Mouse (Mus musculus) intestine, embryonic 14.5 days (tissue): ENCODE measurements at regions not wholly inside any gene's neighbourhood (a gene's known extent, or its start where the extent isn't known, plus 50 kb on each side); places are given as distances from the start of the nearest gene placed in this dataset.

ENCODE experiments used
- ATAC-seq: fragments of 200-750 bp; cut with Nextera tagmentation; replicated peaks from 2 replicates; pipeline ENCODE4 v1.8.0; 2017; ENCODE audit warnings: low read depth, moderate number of reproducible peaks, moderate TSS enrichment, moderate library complexity; ENCODE audit not compliant: low FRiP score, low TSS enrichment
- DNase-seq: peaks from one replicate; pipeline ENCODE4 v3.0.0-alpha.2; 2018; ENCODE audit warnings: low spot score
- H3K27ac ChIP-seq: fragments of 300-500 bp; sonication (generic); 2 replicates; pipeline ENCODE4 v1.5.1; 2014; ENCODE audit warnings: low read depth, mild to moderate bottlenecking, control low read depth
- H3K27me3 ChIP-seq: fragments of 300-500 bp; sonication (generic); replicated peaks from 2 replicates; pipeline ENCODE4 v1.6.1; 2014; ENCODE audit warnings: low read length, control low read depth; ENCODE audit not compliant: control insufficient read depth, insufficient read depth
- H3K36me3 ChIP-seq: fragments of 300-500 bp; sonication (generic); 2 replicates; pipeline ENCODE4 v1.6.1; 2014; ENCODE audit warnings: low read length, control low read depth; ENCODE audit not compliant: control insufficient read depth, insufficient read depth
- H3K4me1 ChIP-seq: fragments of 300-500 bp; sonication (generic); replicated peaks from 2 replicates; pipeline ENCODE4 v1.6.1; 2014; ENCODE audit warnings: low read length, control low read depth, mixed read lengths; ENCODE audit not compliant: control insufficient read depth, insufficient read depth
- H3K4me2 ChIP-seq: fragments of 300-500 bp; sonication (generic); 2 replicates; pipeline ENCODE4 v1.6.1; 2014; ENCODE audit warnings: low read length
- H3K4me3 ChIP-seq: fragments of 300-500 bp; sonication (generic); 2 replicates; pipeline ENCODE4 v1.5.1; 2014; ENCODE audit warnings: low read depth, low read length, control low read depth, mixed read lengths
- H3K9ac ChIP-seq: fragments of 300-500 bp; sonication (generic); 2 replicates; pipeline ENCODE4 v1.6.1; 2014; ENCODE audit warnings: mild to moderate bottlenecking, low read length
- H3K9me3 ChIP-seq: fragments of 300-500 bp; sonication (generic); 2 replicates; pipeline ENCODE4 v1.6.1; 2016; ENCODE audit warnings: low read length, control low read depth; ENCODE audit not compliant: control insufficient read depth
- WGBS: fragments of 180-500 bp; shearing (Covaris S2); extraction: QIAGEN DNeasy Blood & Tissue Kit; methylation state at CpG from one replicate; pipeline ENCODE4 v1.1.7; 2014; 5-methylcytosine and 5-hydroxymethylcytosine counted together

DNA sequence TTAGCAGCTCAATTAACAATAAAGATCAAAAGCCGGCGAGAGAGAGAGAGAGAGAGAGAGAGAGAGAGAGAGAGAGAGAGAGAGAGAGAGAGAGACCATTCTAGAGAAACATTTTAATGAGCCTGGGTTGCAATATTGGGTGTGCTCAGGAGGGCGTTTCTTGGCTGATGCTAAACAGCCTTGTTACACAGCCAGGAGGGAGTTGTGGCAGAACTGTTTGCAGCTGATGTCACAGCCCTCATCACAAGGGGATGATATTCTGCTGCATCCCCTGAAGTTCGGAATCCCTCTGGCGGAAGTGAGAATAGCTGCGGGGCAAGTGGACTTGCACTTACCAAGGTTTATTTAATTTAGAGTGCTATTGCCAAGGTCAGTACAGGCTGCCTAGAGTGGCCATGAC, 100.7 kb upstream of the Fbxo11 start:
- no peak overlapping the region for H3K27ac ChIP-seq
- H3K4me3 ChIP-seq = no peak overlapping the region
- H3K36me3 ChIP-seq = no peaks in the 10 kb centered on the region
- ATAC-seq = no peak
- H3K27me3 ChIP-seq = no peaks in the 10 kb centered on the region
- DNase-seq = no peak
- no peak overlapping the region for H3K4me2 ChIP-seq
- no peak overlapping the region for H3K9ac ChIP-seq
- 85% methylated on average over 6 of the region's 6 CpGs for WGBS
- no peaks in the 10 kb centered on the region for H3K9me3 ChIP-seq
- no peaks in the 10 kb centered on the region for H3K4me1 ChIP-seq

DNA sequence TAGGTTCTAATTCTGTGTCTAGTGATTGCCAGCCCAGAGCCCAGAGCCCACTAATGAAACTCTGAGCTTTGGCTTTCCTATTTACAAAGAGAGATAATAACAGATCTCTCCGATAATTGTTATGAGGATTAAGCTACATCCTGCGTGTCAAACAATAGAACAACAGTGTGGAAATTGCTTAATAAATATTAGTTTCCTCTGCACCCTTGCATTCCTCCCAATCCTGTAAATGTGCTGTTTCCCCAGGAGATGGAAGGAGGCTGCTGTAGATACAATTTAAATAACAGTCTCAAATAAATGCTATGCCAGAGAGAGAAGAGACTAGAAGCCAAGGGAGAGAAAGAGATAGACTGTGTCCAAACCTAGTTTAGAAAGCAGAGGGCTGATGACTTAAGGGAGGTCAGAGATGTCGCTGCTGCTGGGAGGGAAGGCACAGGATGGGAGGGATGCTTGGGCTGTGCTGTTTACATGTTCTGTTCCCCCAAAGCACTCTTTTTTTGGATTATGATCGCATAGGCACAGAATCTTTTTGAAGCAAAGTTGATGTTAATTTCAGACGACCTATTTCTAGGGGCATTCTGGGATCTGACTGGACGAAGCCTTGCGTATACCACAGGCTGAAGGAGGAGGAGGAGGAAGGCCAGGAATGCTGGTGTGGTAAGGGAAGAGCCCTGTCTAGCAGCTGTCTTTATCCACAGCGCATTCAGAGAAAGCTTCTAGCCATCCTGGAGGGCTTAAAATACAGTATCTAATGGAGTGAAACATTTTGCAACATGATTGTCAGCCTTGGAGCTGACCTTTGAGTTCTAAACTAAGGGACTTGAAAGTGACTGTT, 103.4 kb upstream of the Fbxo11 start:
- Histone ChIP-seq H3K4me2 (no peak overlapping the region), H3K4me3 (no peak overlapping the region), H3K4me1 (no peaks in the 10 kb centered on the region), H3K9ac (no peak overlapping the region), H3K27me3 (no peaks in the 10 kb centered on the region), H3K36me3 (no peaks in the 10 kb centered on the region), H3K9me3 (no peaks in the 10 kb centered on the region), H3K27ac (no peak overlapping the region)
- DNase-seq = no peak
- WGBS = 62% methylated on average over 8 of the region's 8 CpGs
- ATAC-seq = no peak

DNA sequence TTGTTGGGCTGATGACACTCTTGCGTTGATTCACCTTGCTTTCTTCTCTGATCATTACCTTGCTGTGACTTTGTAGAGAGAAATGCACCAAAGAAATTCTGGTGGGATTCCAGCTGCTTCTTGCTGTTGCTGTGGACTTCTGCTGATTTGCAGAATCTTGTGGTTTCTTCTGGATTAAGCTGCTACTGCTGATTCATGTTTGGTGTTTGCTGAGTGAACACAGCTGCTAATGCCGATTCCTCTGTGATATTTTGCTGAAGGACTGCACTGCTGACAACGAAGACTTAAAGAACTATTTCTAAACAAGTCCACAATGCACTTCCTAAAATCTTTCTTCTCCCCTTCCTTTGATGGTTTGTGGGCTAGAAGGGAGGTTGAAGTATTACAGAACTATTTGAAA, 106.5 kb upstream of the Fbxo11 start:
- no peak overlapping the region for H3K4me2 ChIP-seq
- WGBS = 70% methylated on average over 3 of the region's 3 CpGs
- no peak overlapping the region for H3K4me3 ChIP-seq
- no peak overlapping the region for H3K9ac ChIP-seq
- no peaks in the 10 kb centered on the region for H3K36me3 ChIP-seq
- H3K27ac ChIP-seq = no peak overlapping the region
- DNase-seq (no peak), ATAC-seq (no peak)
- no peaks in the 10 kb centered on the region for H3K9me3 ChIP-seq
- no peaks in the 10 kb centered on the region for H3K27me3 ChIP-seq
- 0 out of 2 replicates have a peak, but pooled peaks cover 3% of the 10 kb centered on the region for H3K4me1 ChIP-seq

DNA sequence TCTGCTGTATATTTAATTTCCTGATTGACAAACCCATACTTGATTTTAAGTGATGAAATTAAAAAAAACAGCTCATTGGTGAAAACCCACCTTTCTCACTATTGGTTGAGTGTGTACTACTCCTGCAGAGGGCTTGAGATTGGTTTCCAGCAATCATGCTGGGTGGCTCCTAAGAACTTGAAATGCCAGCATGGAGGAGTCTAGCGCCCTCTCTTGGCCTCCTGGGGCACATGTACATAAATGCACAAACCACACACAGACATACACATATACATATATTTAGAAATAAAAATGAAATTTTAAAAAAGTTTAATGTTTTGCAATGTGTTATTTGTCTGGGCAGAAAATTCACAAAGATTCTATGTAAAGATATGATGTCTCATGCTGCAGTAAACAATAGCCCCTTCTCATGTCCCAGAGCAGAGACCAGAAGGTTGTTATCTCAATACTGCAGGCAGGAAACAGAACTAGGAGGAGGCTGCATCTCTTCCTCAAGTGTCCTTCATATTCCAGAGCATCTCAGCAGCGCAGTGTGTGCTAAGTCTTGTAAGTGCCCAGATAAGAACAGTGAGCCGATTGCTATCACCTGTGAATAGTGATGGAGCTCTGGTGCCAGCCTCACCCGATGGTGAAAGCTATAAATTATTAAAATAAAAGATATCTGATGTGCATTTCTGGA, 108.4 kb upstream of the Fbxo11 start:
- H3K36me3 ChIP-seq = no peaks in the 10 kb centered on the region
- H3K4me2 ChIP-seq = no peak overlapping the region
- ATAC-seq (no peak), DNase-seq (no peak)
- H3K4me1 ChIP-seq = 0 out of 2 replicates have a peak, but pooled peaks cover 3% of the 10 kb centered on the region
- H3K27me3 ChIP-seq = no peaks in the 10 kb centered on the region
- H3K4me3 ChIP-seq = no peak overlapping the region
- WGBS = 68% methylated on average over 4 of the region's 4 CpGs
- H3K27ac ChIP-seq = no peak overlapping the region
- no peaks in the 10 kb centered on the region for H3K9me3 ChIP-seq
- H3K9ac ChIP-seq = no peak overlapping the region

DNA sequence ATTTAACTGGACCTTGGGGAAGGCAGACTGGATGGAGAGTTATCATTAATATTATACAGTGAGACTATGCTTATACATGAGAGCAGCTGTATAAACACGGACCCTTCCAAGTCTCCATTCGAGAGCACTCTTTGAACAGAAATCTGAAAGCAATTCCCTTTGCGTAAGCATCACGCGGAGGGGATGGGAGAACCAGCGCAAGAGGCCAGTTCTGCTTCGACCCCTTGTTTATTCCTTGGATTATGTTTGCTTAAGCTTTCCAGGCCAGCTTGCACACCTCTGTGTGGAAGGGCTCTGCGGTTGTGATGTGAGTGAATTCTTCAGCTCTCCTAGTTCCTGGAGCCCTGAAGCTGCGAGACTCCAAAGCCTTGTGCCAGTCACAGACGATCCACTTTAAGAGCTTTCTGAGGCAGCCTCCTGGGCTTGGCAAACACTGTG, 109.2 kb upstream of the Fbxo11 start:
- peak overlapping the region; percentile 20 for H3K4me2 ChIP-seq
- H3K9ac ChIP-seq = no peak overlapping the region
- no peaks in the 10 kb centered on the region for H3K27me3 ChIP-seq
- no peak overlapping the region; the same call in 1 of the 2 replicates for H3K27ac ChIP-seq
- ATAC-seq (no peak), DNase-seq (no peak)
- WGBS = 28% methylated on average over 10 of the region's 10 CpGs
- no peak overlapping the region for H3K4me3 ChIP-seq
- H3K9me3 ChIP-seq = no peaks in the 10 kb centered on the region
- no peaks in the 10 kb centered on the region for H3K36me3 ChIP-seq
- H3K4me1 ChIP-seq = 0 out of 2 replicates have a peak, but pooled peaks cover 3% of the 10 kb centered on the region

DNA sequence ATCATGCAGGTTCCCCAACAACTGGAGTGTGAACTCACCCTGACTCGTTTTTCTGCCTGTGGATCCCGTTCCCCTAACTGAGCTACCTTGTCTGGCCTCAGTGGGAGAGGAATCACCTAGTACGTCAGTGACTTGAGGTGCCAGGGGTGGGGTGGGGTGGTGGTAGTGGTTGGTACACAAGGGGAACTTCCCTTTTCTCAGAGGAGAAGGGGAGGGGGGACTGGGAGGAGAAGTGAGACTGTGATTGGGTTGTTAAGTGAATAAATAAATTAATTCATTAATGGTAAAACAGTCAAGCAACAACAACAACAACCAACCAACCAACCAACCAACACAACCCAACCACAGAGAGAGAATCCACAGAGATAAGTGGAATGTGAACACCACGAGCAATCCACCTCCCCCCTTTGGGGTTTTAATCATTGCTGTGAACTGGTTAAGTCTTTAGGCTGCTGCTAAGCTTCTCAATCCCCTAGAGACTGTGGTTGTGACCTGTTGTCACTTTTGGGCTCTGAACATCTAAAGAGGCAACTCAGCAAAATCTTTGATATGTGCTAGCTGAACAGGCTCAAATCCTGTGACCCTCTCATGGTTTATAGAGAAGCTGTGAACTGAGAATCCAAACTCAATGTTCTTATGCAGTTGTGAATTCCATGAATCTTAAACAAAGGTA, 111.0 kb upstream of the Fbxo11 start:
- H3K9ac ChIP-seq = no peak overlapping the region
- H3K4me2 ChIP-seq = no peak overlapping the region
- no peak for ATAC-seq
- H3K9me3 ChIP-seq = no peaks in the 10 kb centered on the region
- no peak overlapping the region for H3K4me3 ChIP-seq
- 79% methylated on average over 4 of the region's 4 CpGs for WGBS
- H3K36me3 ChIP-seq = no peaks in the 10 kb centered on the region
- H3K27me3 ChIP-seq = no peaks in the 10 kb centered on the region
- no peak overlapping the region for H3K27ac ChIP-seq
- no peak for DNase-seq
- 0 out of 2 replicates have a peak, but pooled peaks cover 3% of the 10 kb centered on the region for H3K4me1 ChIP-seq

DNA sequence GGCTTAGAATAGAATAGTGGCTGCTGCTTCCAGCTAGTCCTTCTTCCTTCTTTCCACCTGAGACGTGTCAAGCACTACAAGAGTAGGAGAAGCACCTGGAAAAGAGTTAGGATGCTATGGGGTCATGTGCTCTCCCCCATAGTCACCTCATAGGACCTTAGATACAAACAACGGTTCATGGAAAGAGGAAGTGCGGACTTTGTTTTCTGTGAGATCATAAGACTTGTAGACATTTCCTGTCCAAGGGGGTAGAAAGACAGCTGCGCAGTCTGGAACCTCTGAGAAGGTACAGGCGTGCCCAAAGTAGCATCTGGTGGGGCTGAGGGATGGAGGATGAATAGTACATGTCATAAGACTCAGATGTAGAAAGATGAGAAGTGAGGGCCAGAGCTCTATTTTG, 125.6 kb upstream of the Fbxo11 start:
- no peak for ATAC-seq
- 78% methylated on average over 5 of the region's 5 CpGs for WGBS

DNA sequence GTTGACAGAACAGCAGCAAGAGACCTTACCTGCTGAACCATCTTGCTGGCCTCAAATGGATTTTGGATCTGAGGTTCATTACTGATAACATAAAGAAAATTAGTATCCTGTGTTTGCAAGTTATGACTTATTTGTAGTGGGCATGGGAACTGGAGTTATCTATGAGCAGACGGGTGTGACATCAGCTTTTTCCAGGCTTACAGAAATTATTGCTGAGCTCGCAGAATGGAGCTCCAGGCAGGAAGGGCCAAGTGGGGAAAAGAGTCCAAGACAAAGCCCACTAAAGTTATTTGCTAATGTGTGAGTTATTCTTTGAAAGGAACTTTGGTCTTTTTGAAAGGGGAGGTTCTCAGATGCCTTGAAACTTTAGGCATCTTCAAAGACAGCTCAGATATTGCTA, 126.4 kb upstream of the Fbxo11 start:
- no peaks in the 10 kb centered on the region for H3K27me3 ChIP-seq
- no peaks in the 10 kb centered on the region for H3K36me3 ChIP-seq
- H3K4me3 ChIP-seq = no peak overlapping the region
- no peak for DNase-seq
- H3K9me3 ChIP-seq = no peaks in the 10 kb centered on the region
- H3K4me1 ChIP-seq = no peaks in the 10 kb centered on the region
- ATAC-seq = no peak
- H3K4me2 ChIP-seq = no peak overlapping the region
- H3K27ac ChIP-seq = no peak overlapping the region
- H3K9ac ChIP-seq = no peak overlapping the region
- WGBS = 89% methylated on average over 2 of the region's 2 CpGs

More for the DNA sequence above, 125.6 kb upstream of the Fbxo11 start:
- no peak overlapping the region for H3K4me3 ChIP-seq
- peak; percentile 31 for DNase-seq
- no peak overlapping the region for H3K4me2 ChIP-seq
- H3K27me3 ChIP-seq = no peaks in the 10 kb centered on the region
- H3K27ac ChIP-seq = no peak overlapping the region
- H3K9ac ChIP-seq = no peak overlapping the region
- no peaks in the 10 kb centered on the region for H3K36me3 ChIP-seq
- H3K4me1 ChIP-seq = no peaks in the 10 kb centered on the region
- no peaks in the 10 kb centered on the region for H3K9me3 ChIP-seq
